Mouse (Mus musculus) mouse embryonic stem cell (cell line): ENCODE data around the gene Repin1.

ENCODE experiments used
- in situ Hi-C, 2 experiments: fragments of 300-500 bp; cut with MboI; formaldehyde crosslinking; loops; 1 replicate in 1 of 2; 3 replicates in 1 of 2; pipeline ENCODE4 v1.14.3; 2019 to 2020; ENCODE audit warnings: low sequenced_read_pairs in 2 of 2, low pct_unique_long_range_greater_than_20kb in 1 of 2, mixed read lengths in 1 of 2; ENCODE audit not compliant: unreplicated experiment in 1 of 2

The Repin1 gene

GRCm38 (mm10) chr6:48593158-48594042, at the start of gene Repin1, which contains the start of gene Gm44965:
Gene Repin1, plus strand, starts transcription at chr6:48593883.
Gene Gm44965, plus strand, starts transcription at chr6:48593941.
- in situ Hi-C loops: no loop called here

DNA sequence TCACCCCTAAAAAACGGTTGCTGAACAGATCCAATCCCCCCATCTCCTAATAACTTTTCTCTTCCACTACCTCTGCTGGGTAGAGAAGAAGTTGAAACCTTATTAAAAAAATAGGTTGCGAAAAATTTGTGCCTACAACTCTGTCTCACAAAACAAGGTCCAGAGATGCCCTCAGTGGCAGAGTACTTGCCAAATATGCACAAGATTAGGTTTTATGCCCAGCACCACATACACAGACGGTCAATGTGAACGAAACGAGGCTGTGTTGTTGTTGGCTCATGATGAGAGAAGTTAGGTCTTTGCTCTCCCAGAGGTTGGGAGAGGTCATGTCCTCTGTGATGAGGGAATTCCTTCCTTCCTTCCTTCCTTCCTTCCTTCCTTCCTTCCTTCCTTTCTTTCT, 48.4 kb upstream of the Repin1 start:
- in situ Hi-C loops: loop anchor here in 1 of 2 experiments (10.0 kb wide), 1 partner anchor 90 kb away; no protein-coding TSS in a partner anchor

- in situ Hi-C loops: loop anchor here in 1 of 2 experiments (10.0 kb wide), 1 partner anchor 89 kb away; no protein-coding TSS in a partner anchor
Measured at GRCm38 (mm10) chr6:48546271-48546670, 47.4 kb upstream of the Repin1 start.

GRCm38 (mm10) chr6:48546858-48547257, 46.8 kb upstream of the Repin1 start:
- in situ Hi-C loops: loop anchor here in 1 of 2 experiments (10.0 kb wide), 1 partner anchor 88 kb away; no protein-coding TSS in a partner anchor

DNA sequence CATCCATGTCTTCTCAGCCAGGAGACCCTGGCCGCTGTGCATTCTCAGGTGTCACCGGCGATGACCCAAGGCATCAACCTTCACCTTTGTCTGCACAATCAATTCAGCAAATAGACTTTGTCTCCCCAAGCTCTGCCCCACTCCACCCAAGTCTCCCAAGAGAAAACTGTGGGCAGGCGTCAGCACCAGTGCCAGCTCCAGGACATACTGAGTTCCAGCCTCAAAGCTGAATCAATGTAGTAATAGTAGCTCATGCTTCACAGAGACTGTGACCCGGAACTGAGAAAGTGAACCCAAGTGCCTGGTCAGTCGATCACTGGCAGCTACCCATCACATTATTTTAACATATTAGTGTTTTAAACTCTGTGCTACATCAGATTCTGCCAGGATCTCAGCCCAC, 45.4 kb upstream of the Repin1 start:
- in situ Hi-C loops: loop anchor here in 1 of 2 experiments (10.0 kb wide), 1 partner anchor 86 kb away; no protein-coding TSS in a partner anchor

DNA sequence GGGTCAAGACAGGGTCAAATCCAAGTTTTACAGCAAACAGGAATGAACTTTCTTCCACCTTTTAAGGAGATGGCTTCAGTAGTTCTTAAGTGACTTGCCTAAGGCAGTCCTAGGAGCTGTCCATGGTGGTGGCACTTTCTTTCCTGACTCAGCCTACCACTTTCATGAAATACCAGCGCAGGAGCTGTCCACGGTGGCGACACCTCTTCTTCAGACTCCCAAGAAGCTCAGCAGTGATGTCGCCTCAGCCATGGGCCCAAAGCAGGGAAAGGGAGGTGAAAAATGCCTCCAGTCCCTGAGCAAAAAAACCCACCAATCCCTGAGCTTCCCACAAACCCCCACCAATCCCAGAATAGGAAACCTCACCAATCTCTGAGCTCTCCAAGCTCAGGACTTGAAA, 40.8 kb upstream of the Repin1 start:
- in situ Hi-C loops: no loop called here

DNA sequence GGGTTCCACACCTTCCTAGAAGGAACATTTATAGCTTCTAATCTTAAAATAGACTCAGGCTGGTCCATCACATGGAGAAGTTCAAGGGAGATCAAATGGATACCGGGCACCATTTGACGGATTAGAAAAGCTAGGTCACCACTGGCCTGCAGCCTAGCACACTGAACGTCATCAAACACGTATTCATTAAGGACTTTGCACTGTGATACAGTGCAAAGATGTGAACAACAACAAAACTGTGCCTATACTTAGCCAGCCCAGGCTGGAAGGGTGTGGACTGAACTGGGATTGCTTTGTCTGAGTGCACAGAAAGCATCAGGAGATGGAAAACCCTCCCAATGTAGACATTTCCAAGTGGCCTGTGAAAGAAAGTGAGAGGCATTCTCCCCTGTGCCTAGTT, 39.9 kb upstream of the Repin1 start:
- in situ Hi-C loops: no loop called here

GRCm38 (mm10) chr6:48554280-48555103, 39.2 kb upstream of the Repin1 start, which contains the start of gene Lrrc61:
Gene Lrrc61, plus strand, starts transcription at chr6:48554796.
- in situ Hi-C loops: no loop called here

GRCm38 (mm10) chr6:48555104-48555890, 38.4 kb upstream of the Repin1 start:
- in situ Hi-C loops: no loop called here

DNA sequence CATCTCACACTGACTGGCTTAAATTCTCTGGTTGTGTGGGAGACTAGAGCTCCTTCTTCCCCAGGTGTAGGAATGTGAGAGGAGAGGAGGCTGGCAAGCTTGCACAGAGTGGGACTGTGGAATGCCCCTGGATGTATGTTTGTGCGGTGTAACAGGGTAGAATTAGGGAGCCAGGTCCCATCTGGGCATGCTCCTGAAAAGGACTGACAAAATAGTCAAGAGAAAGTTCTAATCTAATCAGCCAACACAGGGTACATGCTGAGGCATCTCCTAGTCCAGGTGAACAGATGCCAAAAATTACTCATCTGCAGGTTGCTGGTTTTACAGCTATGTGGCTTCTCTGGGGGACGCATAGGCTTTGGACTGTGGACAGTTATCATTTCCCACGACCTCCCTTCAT, 37.7 kb upstream of the Repin1 start:
- in situ Hi-C loops: no loop called here

DNA sequence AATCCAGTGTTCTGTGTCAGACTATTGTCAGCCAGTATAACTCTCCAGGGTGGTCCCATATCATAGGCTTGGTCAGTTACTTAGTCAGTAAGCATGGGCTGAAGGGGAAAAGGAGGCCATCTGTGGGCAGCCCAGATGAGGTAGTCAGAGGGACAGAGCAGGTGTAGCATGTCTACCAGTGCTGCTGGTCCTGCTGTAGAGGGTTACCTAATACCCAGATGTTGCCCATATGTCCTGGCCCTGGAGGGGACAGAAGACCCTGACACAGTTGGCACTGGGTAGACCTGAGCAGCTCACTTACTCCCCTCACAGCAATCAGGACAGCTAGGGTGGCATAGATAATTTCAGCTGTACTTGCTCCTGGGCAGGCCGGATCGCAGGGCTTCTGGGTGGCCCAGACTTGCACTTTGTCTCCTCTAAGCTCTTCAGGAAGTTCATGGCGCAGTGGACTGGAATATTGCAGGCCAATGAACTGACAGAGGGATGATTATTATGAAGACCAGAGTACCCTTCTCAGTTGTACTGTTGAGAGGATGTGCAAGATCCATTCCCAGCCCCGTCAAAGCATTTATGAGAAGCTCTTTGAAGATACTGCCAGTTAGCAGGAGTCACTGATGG, 27.9 kb upstream of the Repin1 start:
- in situ Hi-C loops: no loop called here

GRCm38 (mm10) chr6:48566312-48566711, 27.4 kb upstream of the Repin1 start:
- in situ Hi-C loops: no loop called here

GRCm38 (mm10) chr6:48568036-48568984, 25.4 kb upstream of the Repin1 start:
- in situ Hi-C loops: no loop called here

- in situ Hi-C loops: no loop called here
Measured at GRCm38 (mm10) chr6:48569065-48569807, 24.4 kb upstream of the Repin1 start.

GRCm38 (mm10) chr6:48572014-48572413, 21.7 kb upstream of the Repin1 start:
- in situ Hi-C loops: no loop called here

GRCm38 (mm10) chr6:48572572-48573061, 21.1 kb upstream of the Repin1 start, which contains the start of gene Rarres2:
Gene Rarres2, minus strand, starts transcription at chr6:48572789.
- in situ Hi-C loops: no loop called here
